Mouse (Mus musculus) hindbrain, embryonic 15.5 days (tissue): ENCODE measurements around the gene Csnk1g2. TPM values are rescaled to one million over a fixed set of nuclear protein-coding genes. Genes with fewer than 3 reads are reported as not detected.
"Not testable (repeated sequence)": the region's sequence is repeated elsewhere in the genome, so short reads cannot be mapped to it uniquely, and the experiment has no call there.

ENCODE experiments used
- ATAC-seq: fragments of 200-750 bp; cut with Nextera tagmentation; 2 replicates; pipeline ENCODE4 v1.8.0; 2017; ENCODE audit warnings: low read depth, moderate number of reproducible peaks, moderate TSS enrichment; ENCODE audit not compliant: low FRiP score
- H3K27ac ChIP-seq: fragments of 300-500 bp; sonication (generic); replicated peaks from 2 replicates; pipeline ENCODE4 v1.5.1; 2015; ENCODE audit warnings: mild to moderate bottlenecking, inconsistent platforms
- H3K27me3 ChIP-seq: fragments of 300-500 bp; sonication (generic); 2 replicates; pipeline ENCODE4 v1.6.1; 2015; ENCODE audit warnings: control low read depth, inconsistent platforms
- H3K36me3 ChIP-seq: fragments of 300-500 bp; sonication (generic); 2 replicates; pipeline ENCODE4 v1.6.1; 2015; ENCODE audit warnings: control low read depth, inconsistent platforms
- H3K4me1 ChIP-seq: fragments of 300-500 bp; sonication (generic); replicated peaks from 2 replicates; pipeline ENCODE4 v1.6.1; 2015; ENCODE audit warnings: control low read depth, inconsistent platforms
- H3K4me2 ChIP-seq: fragments of 300-500 bp; sonication (generic); 2 replicates; pipeline ENCODE4 v1.6.1; 2015; ENCODE audit warnings: moderate library complexity, mild to moderate bottlenecking, inconsistent platforms
- H3K4me3 ChIP-seq: fragments of 300-500 bp; sonication (generic); 2 replicates; pipeline ENCODE4 v1.5.1; 2015; ENCODE audit warnings: mild to moderate bottlenecking, inconsistent platforms
- H3K9ac ChIP-seq: fragments of 300-500 bp; sonication (generic); 2 replicates; pipeline ENCODE4 v1.6.1; 2015; ENCODE audit warnings: inconsistent platforms
- H3K9me3 ChIP-seq: fragments of 300-500 bp; sonication (generic); 2 replicates; pipeline ENCODE4 v1.6.1; 2016; ENCODE audit warnings: control low read depth, inconsistent platforms
- WGBS: fragments of 180-500 bp; shearing (Covaris S2); methylation state at CpG from one replicate; pipeline ENCODE4 v1.1.7; 2015; 5-methylcytosine and 5-hydroxymethylcytosine counted together
- polyA plus RNA-seq: library from polyadenylated mRNA; unstranded; fragments of >200 nt; fragmentation: Nextera tagmentation; extraction: Ambion mirVana; gene quantifications from 2 replicates; pipeline ENCODE4 v1.2.1, GENCODE M21; 2015

Gene Csnk1g2
- polyA plus RNA-seq, 1 experiment from 2014 or later, result 127 TPM

DNA sequence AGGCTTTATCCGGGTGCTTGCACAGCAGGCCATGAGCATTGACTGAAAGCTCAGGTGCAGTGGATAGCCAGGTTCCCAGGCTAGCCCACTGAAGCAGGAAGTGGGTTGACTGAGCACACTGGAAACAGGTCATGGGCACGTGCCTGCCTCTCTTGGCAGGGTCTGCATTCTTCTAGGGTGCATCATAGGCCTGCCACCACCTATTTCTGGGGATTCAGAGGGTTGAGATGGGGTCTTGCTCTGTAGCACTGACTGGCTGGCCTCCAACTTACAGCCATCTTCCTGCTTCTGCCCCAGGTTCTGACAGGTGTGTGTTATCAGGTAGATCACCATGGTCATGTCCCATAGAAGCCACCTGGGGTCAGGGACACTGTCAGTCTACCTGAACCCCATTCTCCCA lies 17.6 kb upstream of the Csnk1g2 start:
- ATAC-seq, result no peak
- 87% methylated on average over 2 of the region's 2 CpGs for WGBS

GRCm38 (mm10) chr10:80605721-80606120 lies 16.9 kb upstream of the Csnk1g2 start, which contains the start of gene Gm49322:
Gene Gm49322 (plus strand): TSS chr10:80606021.
- not testable (repeated sequence) for H3K9ac ChIP-seq, H3K9me3 ChIP-seq, H3K27me3 ChIP-seq, H3K4me2 ChIP-seq, ATAC-seq, H3K27ac ChIP-seq, H3K4me3 ChIP-seq
- Histone ChIP-seq H3K4me1 (peaks cover 21% of the 10 kb centered on the region), H3K36me3 (peaks cover 29% of the 10 kb centered on the region)
- 95% methylated on average over 4 of the region's 4 CpGs for WGBS

More for the DNA sequence above, 17.6 kb upstream of the Csnk1g2 start:
- no peaks in the 10 kb centered on the region for H3K9me3 ChIP-seq
- H3K4me2 ChIP-seq, result no peak overlapping the region
- H3K27me3 ChIP-seq, result no peaks in the 10 kb centered on the region
- peaks cover 29% of the 10 kb centered on the region for H3K36me3 ChIP-seq
- H3K9ac ChIP-seq, result no peak overlapping the region
- H3K27ac ChIP-seq, result no peak overlapping the region
- peaks cover 21% of the 10 kb centered on the region for H3K4me1 ChIP-seq
- no peak overlapping the region for H3K4me3 ChIP-seq

- Histone ChIP-seq H3K36me3 (peaks cover 29% of the 10 kb centered on the region), H3K4me2 (no peak overlapping the region), H3K4me3 (no peak overlapping the region), H3K27me3 (no peaks in the 10 kb centered on the region), H3K27ac (no peak overlapping the region), H3K4me1 (peaks cover 21% of the 10 kb centered on the region), H3K9ac (no peak overlapping the region), H3K9me3 (no peaks in the 10 kb centered on the region)
- 93% methylated on average over 23 of the region's 23 CpGs for WGBS
- no peak for ATAC-seq
These were observed 16.3 kb upstream of the Csnk1g2 start for GRCm38 (mm10) chr10:80606306-80606705.

GRCm38 (mm10) chr10:80606737-80607350 lies 15.8 kb upstream of the Csnk1g2 start:
- no peak for ATAC-seq
- H3K9me3 ChIP-seq, result no peaks in the 10 kb centered on the region
- peaks cover 29% of the 10 kb centered on the region for H3K36me3 ChIP-seq
- WGBS, result 96% methylated on average over 34 of the region's 34 CpGs
- H3K9ac ChIP-seq, result no peak overlapping the region
- H3K4me2 ChIP-seq, result no peak overlapping the region
- H3K27me3 ChIP-seq, result no peaks in the 10 kb centered on the region
- H3K4me3 ChIP-seq, result no peak overlapping the region
- H3K27ac ChIP-seq, result no peak overlapping the region
- peaks cover 21% of the 10 kb centered on the region for H3K4me1 ChIP-seq

- ATAC-seq, result no peak
- Histone ChIP-seq H3K9ac (no peak overlapping the region), H3K27me3 (no peaks in the 10 kb centered on the region), H3K36me3 (peaks cover 38% of the 10 kb centered on the region), H3K4me2 (no peak overlapping the region), H3K4me1 (peaks cover 13% of the 10 kb centered on the region), H3K9me3 (no peaks in the 10 kb centered on the region), H3K27ac (no peak overlapping the region), H3K4me3 (no peak overlapping the region)
- WGBS, result 91% methylated on average over 3 of the region's 3 CpGs
These were observed 14.2 kb upstream of the Csnk1g2 start for GRCm38 (mm10) chr10:80608435-80608834.

DNA sequence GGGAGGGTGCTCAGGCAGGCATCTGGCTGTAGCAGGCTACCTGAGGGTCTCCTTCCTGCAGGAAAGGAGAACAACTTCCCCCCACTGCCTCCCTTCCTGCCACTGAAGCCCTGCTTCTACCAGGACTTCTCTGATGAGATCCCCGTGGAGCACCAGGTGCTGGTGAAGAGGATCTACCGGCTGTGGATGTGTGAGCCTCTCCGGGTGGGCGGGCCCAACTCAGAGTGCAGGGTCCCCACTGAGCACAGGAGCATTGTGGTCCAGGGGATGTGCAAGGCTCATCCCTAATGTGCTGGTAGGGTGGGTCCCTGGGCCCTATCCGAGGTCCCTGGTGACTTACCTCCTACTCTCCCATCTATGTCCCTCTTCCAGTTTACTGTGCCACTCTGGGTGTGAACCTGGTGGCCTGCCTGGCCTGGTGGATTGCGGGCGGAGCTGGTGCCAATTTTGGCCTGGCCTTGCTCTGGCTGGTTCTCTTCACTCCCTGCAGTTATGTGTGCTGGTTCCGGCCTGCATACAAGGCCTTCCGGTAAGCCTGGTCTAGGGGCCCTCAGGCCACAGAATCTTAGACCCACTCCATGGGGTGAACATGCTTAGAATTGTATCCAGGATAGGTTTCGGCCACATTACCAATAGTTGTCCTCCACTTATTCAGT lies 13.2 kb upstream of the Csnk1g2 start:
- no peak overlapping the region for H3K27ac ChIP-seq
- no peaks in the 10 kb centered on the region for H3K9me3 ChIP-seq
- no peaks in the 10 kb centered on the region for H3K27me3 ChIP-seq
- H3K4me3 ChIP-seq, result no peak overlapping the region
- H3K4me2 ChIP-seq, result no peak overlapping the region
- ATAC-seq, result no peak
- WGBS, result 91% methylated on average over 10 of the region's 10 CpGs
- H3K36me3 ChIP-seq, result peaks cover 44% of the 10 kb centered on the region
- peaks cover 3% of the 10 kb centered on the region for H3K4me1 ChIP-seq
- no peak overlapping the region for H3K9ac ChIP-seq

DNA sequence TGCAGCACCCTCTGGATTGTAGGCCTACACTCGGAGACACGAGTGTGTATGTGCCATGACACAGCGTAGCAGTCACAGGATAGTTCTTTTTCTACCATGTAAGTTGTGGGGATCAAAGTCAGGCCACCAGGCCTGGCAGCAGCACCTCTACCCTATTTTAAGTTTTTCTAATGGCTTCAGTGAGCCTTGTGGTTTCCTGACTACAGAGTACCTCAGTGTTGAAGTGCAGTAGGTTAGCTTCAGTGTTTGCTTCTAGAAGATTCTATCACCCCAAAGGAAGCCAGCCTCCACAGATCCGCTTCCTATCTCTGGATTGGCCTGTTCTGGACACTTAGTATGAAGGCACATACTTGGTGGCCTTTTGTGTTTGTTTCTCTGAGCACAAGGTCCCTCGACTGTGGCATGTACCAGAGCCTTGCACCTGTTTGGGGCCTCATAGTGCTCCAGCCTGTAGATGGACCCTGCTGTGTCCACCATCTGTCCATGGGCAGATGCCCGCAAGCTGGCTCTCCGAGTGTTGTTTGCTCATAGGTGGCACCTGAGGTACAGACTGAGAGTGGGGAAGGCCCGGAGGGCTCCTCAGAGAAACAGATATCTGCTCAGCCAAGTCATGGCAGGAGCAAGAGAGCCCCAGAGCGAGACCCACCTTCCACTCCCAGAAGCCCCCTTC lies 12.4 kb upstream of the Csnk1g2 start:
- Histone ChIP-seq H3K36me3 (peaks cover 51% of the 10 kb centered on the region), H3K27me3 (no peaks in the 10 kb centered on the region), H3K4me2 (no peak overlapping the region), H3K27ac (no peak overlapping the region), H3K4me1 (no peaks in the 10 kb centered on the region), H3K4me3 (no peak overlapping the region), H3K9me3 (no peaks in the 10 kb centered on the region), H3K9ac (no peak overlapping the region)
- WGBS, result 86% methylated on average over 9 of the region's 9 CpGs
- no peak for ATAC-seq

GRCm38 (mm10) chr10:80611024-80611423 lies 11.6 kb upstream of the Csnk1g2 start:
- H3K27me3 ChIP-seq, result no peaks in the 10 kb centered on the region
- no peaks in the 10 kb centered on the region for H3K4me1 ChIP-seq
- no peak overlapping the region for H3K4me2 ChIP-seq
- WGBS, result 78% methylated on average over 4 of the region's 4 CpGs
- no peak overlapping the region for H3K9ac ChIP-seq
- peaks cover 58% of the 10 kb centered on the region for H3K36me3 ChIP-seq
- ATAC-seq, result no peak
- H3K4me3 ChIP-seq, result no peak overlapping the region
- no peaks in the 10 kb centered on the region for H3K9me3 ChIP-seq
- H3K27ac ChIP-seq, result no peak overlapping the region

DNA sequence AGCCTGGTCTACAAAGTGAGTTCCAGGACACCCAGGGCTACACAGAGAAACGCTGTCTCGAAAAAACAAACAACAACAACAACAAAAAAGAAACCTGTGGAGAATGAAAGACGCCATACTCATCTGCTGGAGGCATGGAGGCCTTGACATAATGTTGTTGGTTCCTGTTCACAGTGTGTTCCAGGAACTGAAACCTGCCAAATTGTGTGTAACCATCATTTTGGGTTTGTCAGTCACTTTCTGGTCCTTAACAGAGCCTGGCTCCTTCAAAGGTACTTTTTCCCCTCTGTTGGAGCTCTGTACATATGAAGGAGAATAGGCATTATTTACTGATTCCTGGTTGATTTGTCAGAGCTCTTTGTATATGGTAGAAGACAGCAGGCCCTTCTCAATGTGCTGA lies 10.7 kb upstream of the Csnk1g2 start:
- Histone ChIP-seq H3K4me1 (no peaks in the 10 kb centered on the region), H3K4me2 (no peak overlapping the region), H3K9ac (no peak overlapping the region), H3K4me3 (no peak overlapping the region), H3K27me3 (no peaks in the 10 kb centered on the region), H3K27ac (no peak overlapping the region), H3K36me3 (peaks cover 55% of the 10 kb centered on the region), H3K9me3 (no peaks in the 10 kb centered on the region)
- WGBS, result 98% methylated on average over 3 of the region's 3 CpGs
- ATAC-seq, result no peak

- Histone ChIP-seq H3K27ac (no peak overlapping the region), H3K9me3 (no peaks in the 10 kb centered on the region), H3K4me1 (no peaks in the 10 kb centered on the region), H3K36me3 (peaks cover 37% of the 10 kb centered on the region), H3K27me3 (no peaks in the 10 kb centered on the region), H3K4me2 (no peak overlapping the region), H3K4me3 (no peak overlapping the region), H3K9ac (no peak overlapping the region)
- 92% methylated on average over 3 of the region's 3 CpGs for WGBS
- no peak for ATAC-seq
These were observed 8.8 kb upstream of the Csnk1g2 start for GRCm38 (mm10) chr10:80613821-80614220.

- Histone ChIP-seq H3K4me1 (no peaks in the 10 kb centered on the region), H3K36me3 (peaks cover 34% of the 10 kb centered on the region), H3K4me3 (no peak overlapping the region), H3K9me3 (no peaks in the 10 kb centered on the region), H3K27ac (no peak overlapping the region), H3K9ac (no peak overlapping the region), H3K27me3 (no peaks in the 10 kb centered on the region), H3K4me2 (no peak overlapping the region)
- no peak for ATAC-seq
- WGBS, result 88% methylated on average over 6 of the region's 6 CpGs
These were observed 8.3 kb upstream of the Csnk1g2 start for GRCm38 (mm10) chr10:80614351-80614750.

GRCm38 (mm10) chr10:80618181-80618580 lies 4.5 kb upstream of the Csnk1g2 start:
- ATAC-seq, result no peak
- Histone ChIP-seq H3K4me1 (peaks cover 11% of the 10 kb centered on the region), H3K9ac (no peak overlapping the region), H3K36me3 (peaks cover 27% of the 10 kb centered on the region), H3K27me3 (no peaks in the 10 kb centered on the region), H3K27ac (no peak overlapping the region), H3K9me3 (no peaks in the 10 kb centered on the region), H3K4me3 (no peak overlapping the region), H3K4me2 (no peak overlapping the region)
- WGBS, result 80% methylated on average over 9 of the region's 9 CpGs
